Mouse (Mus musculus): ENCODE results near the gene Stpg4. TPM values are rescaled to one million over a fixed set of nuclear protein-coding genes. Genes with fewer than 3 reads are reported as not detected.

The Stpg4 gene
- polyA plus RNA-seq, 1 experiment from 2014 or later, result not detected

DNA sequence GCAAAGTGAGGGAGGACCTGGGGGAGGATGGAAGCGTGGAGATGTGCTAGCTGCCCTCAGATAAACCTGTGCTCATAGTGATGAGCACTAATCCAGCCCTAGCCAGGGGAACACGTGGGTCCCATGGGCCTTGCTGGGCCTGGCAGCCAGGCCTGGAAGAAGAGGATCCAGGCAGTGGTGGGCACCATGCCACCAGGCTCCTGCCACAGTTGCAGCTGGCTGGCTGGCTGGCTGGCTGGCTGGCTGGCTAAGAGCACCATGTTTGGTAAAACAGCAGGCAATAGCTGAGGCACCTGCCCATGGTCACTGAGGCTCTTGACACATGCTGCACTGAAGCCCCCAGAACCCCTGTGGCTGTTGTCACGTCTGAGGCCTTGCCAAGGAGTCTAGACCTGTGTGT, 59.9 kb downstream of the Stpg4 start:
- DNase-seq (ENCODE audit: low spot score), result no peak
- Histone ChIP-seq H3K27me3 (replicated peaks; ENCODE audit: control insufficient read depth, insufficient read depth, low read length) (no peaks in the 10 kb centered on the region), H3K36me3 (ENCODE audit: control insufficient read depth, insufficient read depth, low read length) (no peaks in the 10 kb centered on the region), H3K27ac (replicated peaks; ENCODE audit: low read depth, low read length) (no peak overlapping the region), H3K4me2 (ENCODE audit: low read depth, low read length) (no peak overlapping the region), H3K4me3 (ENCODE audit: low read depth, low read length) (no peak overlapping the region), H3K9ac (ENCODE audit: low read depth, low read length) (0 out of 2 replicates have a peak overlapping the region, but pooled peaks have one; percentile 1), H3K4me1 (ENCODE audit: control insufficient read depth, insufficient read depth, low read length) (peaks cover 31% of the 10 kb centered on the region), H3K9me3 (ENCODE audit: control insufficient read depth, low read length) (no peaks in the 10 kb centered on the region)
- ATAC-seq (ENCODE audit: low read depth), result 0 out of 2 replicates have a peak, but pooled peaks have one; percentile 12
- 45% methylated on average over 3 of the region's 3 CpGs for WGBS

DNA sequence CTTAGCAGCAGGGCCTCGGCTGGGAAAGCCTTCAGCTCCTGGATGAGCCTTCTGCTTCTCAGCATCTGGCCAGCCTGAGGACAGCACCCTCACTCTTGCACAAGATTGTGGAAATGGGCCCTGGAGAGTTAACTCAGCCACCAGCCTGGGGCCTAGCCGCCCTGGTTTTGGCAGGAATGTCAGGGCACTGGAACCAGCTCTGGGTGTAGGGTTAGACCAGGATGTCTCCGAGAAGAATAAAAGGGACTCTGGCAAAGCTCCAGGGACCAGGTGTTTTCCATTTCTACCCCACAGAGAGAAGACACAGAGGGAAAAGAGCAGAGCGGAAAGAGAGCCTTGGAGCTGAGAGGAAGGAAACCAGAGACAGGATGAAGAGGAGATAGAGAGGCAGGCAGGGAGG, 60.3 kb downstream of the Stpg4 start:
- ATAC-seq (ENCODE audit: low read depth) (peak; percentile 7; the same call in 1 of the 2 replicates), DNase-seq (ENCODE audit: low spot score) (no peak)
- Histone ChIP-seq H3K4me2 (ENCODE audit: low read depth, low read length) (no peak overlapping the region), H3K36me3 (ENCODE audit: control insufficient read depth, insufficient read depth, low read length) (no peaks in the 10 kb centered on the region), H3K4me1 (ENCODE audit: control insufficient read depth, insufficient read depth, low read length) (peaks cover 29% of the 10 kb centered on the region), H3K4me3 (ENCODE audit: low read depth, low read length) (no peak overlapping the region), H3K9me3 (ENCODE audit: control insufficient read depth, low read length) (no peaks in the 10 kb centered on the region), H3K9ac (ENCODE audit: low read depth, low read length) (0 out of 2 replicates have a peak overlapping the region, but pooled peaks have one; percentile 1), H3K27me3 (replicated peaks; ENCODE audit: control insufficient read depth, insufficient read depth, low read length) (no peaks in the 10 kb centered on the region), H3K27ac (replicated peaks; ENCODE audit: low read depth, low read length) (no peak overlapping the region)
- WGBS, result 13% methylated on average over 4 of the region's 4 CpGs

DNA sequence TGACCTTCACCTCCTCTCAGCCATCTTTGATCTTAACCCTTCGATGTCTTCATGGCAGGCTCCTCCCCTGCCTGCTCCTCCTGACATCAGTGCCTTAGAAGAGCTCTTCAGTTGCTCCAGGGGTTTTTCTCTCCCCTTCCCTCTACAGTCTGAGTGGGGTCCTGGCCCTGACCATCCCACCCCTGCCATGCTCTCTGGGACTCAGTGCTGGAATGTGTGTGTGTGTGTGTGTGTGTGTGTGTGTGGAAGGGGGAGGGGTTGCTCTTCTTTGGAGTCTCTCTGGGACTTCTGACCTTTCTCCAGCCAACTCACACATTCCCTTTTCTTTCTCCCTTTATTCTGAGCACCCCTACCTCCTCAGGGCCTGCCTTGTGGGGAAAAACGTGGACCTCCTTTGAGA, 61.0 kb downstream of the Stpg4 start:
- ATAC-seq (ENCODE audit: low read depth) (no peak), DNase-seq (ENCODE audit: low spot score) (no peak)
- Histone ChIP-seq H3K4me2 (ENCODE audit: low read depth, low read length) (no peak overlapping the region), H3K36me3 (ENCODE audit: control insufficient read depth, insufficient read depth, low read length) (no peaks in the 10 kb centered on the region), H3K4me1 (ENCODE audit: control insufficient read depth, insufficient read depth, low read length) (peaks cover 28% of the 10 kb centered on the region), H3K9ac (ENCODE audit: low read depth, low read length) (no peak overlapping the region), H3K27ac (replicated peaks; ENCODE audit: low read depth, low read length) (no peak overlapping the region), H3K9me3 (ENCODE audit: control insufficient read depth, low read length) (no peaks in the 10 kb centered on the region), H3K4me3 (ENCODE audit: low read depth, low read length) (no peak overlapping the region), H3K27me3 (replicated peaks; ENCODE audit: control insufficient read depth, insufficient read depth, low read length) (no peaks in the 10 kb centered on the region)
- 9% methylated on average over 2 of the region's 2 CpGs for WGBS

DNA sequence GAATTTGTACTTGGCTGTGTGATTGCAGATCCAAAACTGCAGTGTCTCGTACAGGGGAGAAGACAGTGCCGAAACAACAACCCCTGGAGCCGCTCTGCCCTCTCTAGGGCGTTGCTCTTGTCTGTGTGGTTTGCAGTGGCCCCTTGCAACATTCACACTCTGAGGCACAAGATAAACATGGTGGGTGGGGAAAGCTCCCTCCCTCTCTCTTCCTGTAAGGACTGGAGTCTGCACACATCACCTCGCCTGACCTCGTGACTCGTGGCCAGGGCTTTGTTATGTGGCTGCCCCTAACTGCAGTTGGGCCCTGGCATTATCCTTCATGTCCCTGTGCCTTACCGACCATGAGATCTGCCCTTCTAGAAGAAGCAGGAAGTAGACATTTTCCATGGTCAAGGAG, 62.3 kb downstream of the Stpg4 start:
- no peak for DNase-seq (ENCODE audit: low spot score)
- 57% methylated on average over 8 of the region's 8 CpGs for WGBS
- H3K27ac ChIP-seq (replicated peaks; ENCODE audit: low read depth, low read length), result no peak overlapping the region
- no peak overlapping the region for H3K9ac ChIP-seq (ENCODE audit: low read depth, low read length)
- peaks cover 28% of the 10 kb centered on the region for H3K4me1 ChIP-seq (ENCODE audit: control insufficient read depth, insufficient read depth, low read length)
- no peaks in the 10 kb centered on the region for H3K27me3 ChIP-seq (replicated peaks; ENCODE audit: control insufficient read depth, insufficient read depth, low read length)
- no peak overlapping the region for H3K4me3 ChIP-seq (ENCODE audit: low read depth, low read length)
- H3K9me3 ChIP-seq (ENCODE audit: control insufficient read depth, low read length), result no peaks in the 10 kb centered on the region
- H3K4me2 ChIP-seq (ENCODE audit: low read depth, low read length), result no peak overlapping the region
- H3K36me3 ChIP-seq (ENCODE audit: control insufficient read depth, insufficient read depth, low read length), result no peaks in the 10 kb centered on the region
- ATAC-seq (ENCODE audit: low read depth), result no peak

DNA sequence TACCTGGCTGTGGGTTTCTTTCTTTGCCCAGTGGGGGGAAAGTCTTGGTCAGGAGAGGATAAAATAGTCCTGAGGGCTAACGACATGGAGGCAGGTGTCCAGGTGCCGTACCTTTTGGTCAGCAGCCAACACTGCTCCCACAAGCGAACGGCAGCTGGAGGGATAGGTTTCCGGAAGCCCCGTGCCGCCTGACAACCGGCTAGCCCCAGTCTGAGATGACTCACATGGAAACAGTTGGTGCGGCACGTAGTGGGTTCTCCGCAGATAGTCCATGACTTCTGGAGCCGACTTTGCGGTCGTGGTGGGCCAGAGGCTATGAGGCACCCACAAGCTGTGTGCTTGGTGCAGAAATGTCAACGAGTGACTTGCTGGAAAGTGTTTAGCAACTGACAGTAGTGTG, 63.4 kb downstream of the Stpg4 start:
- ATAC-seq (ENCODE audit: low read depth) (no peak), DNase-seq (ENCODE audit: low spot score) (no peak)
- H3K4me2 ChIP-seq (ENCODE audit: low read depth, low read length), result no peak overlapping the region
- no peak overlapping the region for H3K4me3 ChIP-seq (ENCODE audit: low read depth, low read length)
- H3K36me3 ChIP-seq (ENCODE audit: control insufficient read depth, insufficient read depth, low read length), result no peaks in the 10 kb centered on the region
- H3K27ac ChIP-seq (replicated peaks; ENCODE audit: low read depth, low read length), result no peak overlapping the region
- H3K9ac ChIP-seq (ENCODE audit: low read depth, low read length), result no peak overlapping the region
- no peaks in the 10 kb centered on the region for H3K9me3 ChIP-seq (ENCODE audit: control insufficient read depth, low read length)
- H3K27me3 ChIP-seq (replicated peaks; ENCODE audit: control insufficient read depth, insufficient read depth, low read length), result no peaks in the 10 kb centered on the region
- H3K4me1 ChIP-seq (ENCODE audit: control insufficient read depth, insufficient read depth, low read length), result peaks cover 19% of the 10 kb centered on the region
- 81% methylated on average over 15 of the region's 15 CpGs for WGBS

DNA sequence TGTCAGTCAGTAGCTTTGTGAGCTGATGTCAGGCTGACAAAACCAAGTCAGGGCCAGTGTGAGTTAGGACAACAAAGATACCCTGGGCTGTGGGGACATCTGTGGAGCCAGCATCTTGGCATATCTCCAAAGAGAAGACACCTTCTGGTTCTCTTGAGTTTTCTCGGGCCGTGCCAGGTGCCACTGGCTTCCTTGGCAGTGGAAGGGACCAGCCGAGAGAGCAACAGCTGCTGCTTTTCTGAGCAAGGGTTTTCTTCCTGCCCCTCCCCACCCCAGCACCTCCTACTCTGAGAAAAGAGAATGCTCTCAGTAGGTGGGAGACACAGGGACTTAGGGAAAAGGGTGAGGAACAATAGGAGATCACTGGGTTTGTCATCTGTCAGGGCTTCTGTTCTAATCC, 66.4 kb downstream of the Stpg4 start:
- H3K36me3 ChIP-seq (ENCODE audit: control insufficient read depth, insufficient read depth, low read length), result no peaks in the 10 kb centered on the region
- H3K9me3 ChIP-seq (ENCODE audit: control insufficient read depth, low read length), result no peaks in the 10 kb centered on the region
- ATAC-seq (ENCODE audit: low read depth), result no peak
- no peak overlapping the region for H3K4me2 ChIP-seq (ENCODE audit: low read depth, low read length)
- no peaks in the 10 kb centered on the region; the same call in 1 of the 2 replicates for H3K4me1 ChIP-seq (ENCODE audit: control insufficient read depth, insufficient read depth, low read length)
- H3K4me3 ChIP-seq (ENCODE audit: low read depth, low read length), result no peak overlapping the region
- no peak overlapping the region for H3K27ac ChIP-seq (replicated peaks; ENCODE audit: low read depth, low read length)
- H3K27me3 ChIP-seq (replicated peaks; ENCODE audit: control insufficient read depth, insufficient read depth, low read length), result no peaks in the 10 kb centered on the region
- DNase-seq (ENCODE audit: low spot score), result no peak
- H3K9ac ChIP-seq (ENCODE audit: low read depth, low read length), result no peak overlapping the region
- 43% methylated on average over 3 of the region's 3 CpGs for WGBS

DNA sequence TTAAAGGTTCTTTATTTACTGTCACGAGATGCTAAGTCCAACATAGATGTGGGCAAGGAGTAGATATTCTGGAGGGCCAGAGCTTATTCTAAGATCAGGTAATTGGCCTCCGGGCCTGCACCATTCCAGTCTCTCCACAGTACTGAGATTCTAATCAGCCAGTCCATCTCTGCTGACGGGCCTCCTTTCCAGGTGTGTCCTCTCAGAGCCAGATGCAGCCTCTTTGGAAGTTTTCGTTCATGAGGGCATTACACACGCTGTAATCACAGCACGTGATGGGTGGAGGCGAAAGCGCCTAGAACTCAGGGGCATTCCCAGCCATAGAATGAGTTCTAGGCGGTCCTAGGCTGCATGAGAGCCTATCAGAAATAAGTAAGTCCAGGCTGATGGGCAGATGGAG, 70.0 kb downstream of the Stpg4 start:
- H3K36me3 ChIP-seq (ENCODE audit: control insufficient read depth, insufficient read depth, low read length), result no peaks in the 10 kb centered on the region
- H3K9me3 ChIP-seq (ENCODE audit: control insufficient read depth, low read length), result no peaks in the 10 kb centered on the region
- no peak overlapping the region for H3K27ac ChIP-seq (replicated peaks; ENCODE audit: low read depth, low read length)
- H3K9ac ChIP-seq (ENCODE audit: low read depth, low read length), result no peak overlapping the region
- DNase-seq (ENCODE audit: low spot score), result no peak
- no peak for ATAC-seq (ENCODE audit: low read depth)
- no peak overlapping the region for H3K4me3 ChIP-seq (ENCODE audit: low read depth, low read length)
- H3K27me3 ChIP-seq (replicated peaks; ENCODE audit: control insufficient read depth, insufficient read depth, low read length), result no peaks in the 10 kb centered on the region
- H3K4me2 ChIP-seq (ENCODE audit: low read depth, low read length), result no peak overlapping the region
- 71% methylated on average over 9 of the region's 9 CpGs for WGBS
- peaks cover 6% of the 10 kb centered on the region; the same call in 1 of the 2 replicates for H3K4me1 ChIP-seq (ENCODE audit: control insufficient read depth, insufficient read depth, low read length)

DNA sequence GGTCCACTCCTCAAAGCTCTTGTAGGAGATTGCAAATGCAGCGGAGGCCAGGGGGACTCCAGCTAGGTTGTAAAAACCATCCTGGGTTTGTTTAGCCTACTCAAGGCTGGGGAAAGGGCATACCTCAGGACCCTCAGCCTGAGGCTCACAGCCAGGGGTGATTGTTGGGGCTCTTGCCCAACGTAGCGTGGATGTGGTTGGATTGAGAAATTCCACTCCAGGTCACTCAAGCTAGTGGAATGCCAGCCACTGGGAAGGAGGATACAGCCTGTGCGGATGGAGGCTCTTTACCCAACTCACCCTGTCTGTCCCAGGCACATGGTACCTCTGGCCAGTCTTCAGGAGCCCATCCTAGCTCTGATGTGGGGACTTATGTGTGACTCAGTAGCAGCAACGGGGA, 71.3 kb downstream of the Stpg4 start:
- Histone ChIP-seq H3K4me3 (ENCODE audit: low read depth, low read length) (no peak overlapping the region), H3K9me3 (ENCODE audit: control insufficient read depth, low read length) (no peaks in the 10 kb centered on the region), H3K27me3 (replicated peaks; ENCODE audit: control insufficient read depth, insufficient read depth, low read length) (no peaks in the 10 kb centered on the region), H3K4me1 (ENCODE audit: control insufficient read depth, insufficient read depth, low read length) (peaks cover 15% of the 10 kb centered on the region), H3K4me2 (ENCODE audit: low read depth, low read length) (no peak overlapping the region), H3K9ac (ENCODE audit: low read depth, low read length) (no peak overlapping the region), H3K36me3 (ENCODE audit: control insufficient read depth, insufficient read depth, low read length) (no peaks in the 10 kb centered on the region), H3K27ac (replicated peaks; ENCODE audit: low read depth, low read length) (no peak overlapping the region)
- 82% methylated on average over 5 of the region's 5 CpGs for WGBS
- ATAC-seq (ENCODE audit: low read depth) (no peak), DNase-seq (ENCODE audit: low spot score) (no peak)

DNA sequence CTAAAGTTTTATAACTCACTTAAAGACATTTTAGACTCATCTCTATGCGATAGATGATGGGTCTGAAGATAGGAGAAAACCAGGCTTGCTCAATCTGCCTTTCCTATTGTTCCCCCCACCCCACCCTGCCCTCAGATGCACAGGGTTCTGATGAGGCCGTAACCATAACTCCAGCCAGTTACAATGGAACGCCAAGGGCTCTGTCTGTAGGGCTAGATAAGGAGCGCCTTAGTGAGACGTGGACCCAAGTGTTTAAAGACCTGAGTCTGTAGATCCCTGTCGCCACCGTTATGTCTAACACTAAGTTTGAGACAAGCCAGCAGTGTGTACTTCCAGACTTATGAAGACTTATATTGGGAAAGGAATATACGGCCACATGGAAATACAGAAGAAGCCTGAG, 72.1 kb downstream of the Stpg4 start:
- ATAC-seq (ENCODE audit: low read depth), result no peak
- peaks cover 24% of the 10 kb centered on the region for H3K4me1 ChIP-seq (ENCODE audit: control insufficient read depth, insufficient read depth, low read length)
- no peaks in the 10 kb centered on the region for H3K36me3 ChIP-seq (ENCODE audit: control insufficient read depth, insufficient read depth, low read length)
- H3K4me3 ChIP-seq (ENCODE audit: low read depth, low read length), result no peak overlapping the region
- no peaks in the 10 kb centered on the region for H3K27me3 ChIP-seq (replicated peaks; ENCODE audit: control insufficient read depth, insufficient read depth, low read length)
- no peak overlapping the region for H3K4me2 ChIP-seq (ENCODE audit: low read depth, low read length)
- WGBS, result 89% methylated on average over 8 of the region's 8 CpGs
- DNase-seq (ENCODE audit: low spot score), result no peak
- no peak overlapping the region for H3K27ac ChIP-seq (replicated peaks; ENCODE audit: low read depth, low read length)
- H3K9me3 ChIP-seq (ENCODE audit: control insufficient read depth, low read length), result no peaks in the 10 kb centered on the region
- no peak overlapping the region for H3K9ac ChIP-seq (ENCODE audit: low read depth, low read length)
